Mouse (Mus musculus): Measurements from ENCODE around the gene Sulf2.

Sulf2 gene

GRCm38 (mm10) chr2:166024621-166025020 lies 130.8 kb downstream of the Sulf2 start:
- DNase-seq (ENCODE audit: low read depth in 1 of 2, low spot score in 2 of 2) = no peak

- no peak for DNase-seq (ENCODE audit: low read depth in 1 of 2, low spot score in 2 of 2)
Measured at GRCm38 (mm10) chr2:166024079-166024478, 131.4 kb downstream of the Sulf2 start.
